Mouse (Mus musculus) brain, embryonic 18.5 days (tissue): ENCODE data around the gene Pnpla3.
"Not testable (repeated sequence)": the region's sequence is repeated elsewhere in the genome, so short reads cannot be mapped to it uniquely, and the experiment has no call there.

Experiments
- DNase-seq: peaks from one replicate; pipeline ENCODE4 v3.0.0-alpha.2; 2012; ENCODE audit warnings: low read depth, low spot score

Gene Pnpla3

GRCm38 (mm10) chr15:84167600-84167999 lies at the start of gene Pnpla3:
TSS of gene Pnpla3 (plus strand) at chr15:84167837.
- DNase-seq, result peak; percentile 94

DNA sequence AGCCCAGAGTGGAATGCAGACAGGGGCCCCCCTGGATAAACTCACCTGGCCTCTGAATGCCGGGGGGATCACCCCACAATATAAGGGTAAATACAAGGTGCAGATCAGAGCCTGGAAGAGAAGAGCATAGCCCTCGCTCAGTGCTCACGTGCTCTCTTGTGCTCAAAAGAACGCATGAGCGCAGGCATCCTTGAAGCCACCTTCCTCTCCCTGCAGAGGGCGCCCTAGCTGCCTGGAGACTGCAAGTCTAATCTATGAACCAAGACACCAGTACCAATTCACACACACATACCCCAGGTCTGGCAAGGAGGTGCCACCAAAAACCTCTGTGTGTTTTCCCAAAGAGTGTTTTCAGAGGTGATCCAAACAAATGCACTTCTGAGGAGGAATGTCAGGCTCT lies 47.0 kb upstream of the Pnpla3 start:
- no peak for DNase-seq

DNA sequence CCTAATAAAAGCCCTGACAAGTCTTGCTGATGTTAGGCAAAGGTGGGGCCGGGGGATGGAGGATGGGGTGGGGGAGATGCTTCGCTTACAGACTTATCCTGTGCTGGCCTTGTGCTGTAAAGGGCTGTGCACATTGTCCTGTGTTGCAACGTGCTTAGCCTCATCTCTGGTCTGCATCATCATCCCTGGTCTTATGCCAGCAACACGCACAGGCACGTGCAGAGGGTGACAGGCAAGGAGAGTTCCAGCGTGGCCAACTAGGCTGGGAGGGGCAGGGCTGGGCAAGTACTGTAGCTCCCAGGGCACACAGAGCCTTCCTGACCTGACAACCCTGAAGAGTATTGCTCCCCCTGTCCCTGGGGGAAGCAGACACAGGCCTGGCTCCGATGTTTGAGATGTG lies 46.6 kb upstream of the Pnpla3 start:
- DNase-seq, result no peak

- DNase-seq, result no peak
These were observed 44.6 kb upstream of the Pnpla3 start, which contains the start of gene Pnpla5 for GRCm38 (mm10) chr15:84123075-84123474. TSS of gene Pnpla5 (minus strand) at chr15:84123175.

DNA sequence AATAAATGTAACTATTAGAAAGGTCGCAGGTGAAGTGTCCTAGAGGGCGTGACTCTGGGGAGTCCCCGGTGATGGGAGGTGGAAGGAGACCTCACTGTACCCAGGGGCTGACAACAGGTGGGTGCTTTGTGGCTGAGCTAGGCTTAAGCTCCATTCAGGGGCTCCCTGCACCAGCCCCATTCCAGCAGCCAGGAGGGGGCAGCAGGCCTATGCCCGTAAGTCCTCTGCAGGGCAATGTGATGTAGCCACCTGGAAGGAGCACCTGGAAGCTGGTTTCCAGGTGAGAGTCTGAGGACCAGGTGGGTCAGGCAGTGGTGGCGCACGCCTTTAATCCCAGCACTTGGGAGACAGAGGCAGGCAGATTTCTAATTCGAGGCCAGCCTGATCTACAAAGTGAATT lies 43.6 kb upstream of the Pnpla3 start:
- DNase-seq, result no peak

DNA sequence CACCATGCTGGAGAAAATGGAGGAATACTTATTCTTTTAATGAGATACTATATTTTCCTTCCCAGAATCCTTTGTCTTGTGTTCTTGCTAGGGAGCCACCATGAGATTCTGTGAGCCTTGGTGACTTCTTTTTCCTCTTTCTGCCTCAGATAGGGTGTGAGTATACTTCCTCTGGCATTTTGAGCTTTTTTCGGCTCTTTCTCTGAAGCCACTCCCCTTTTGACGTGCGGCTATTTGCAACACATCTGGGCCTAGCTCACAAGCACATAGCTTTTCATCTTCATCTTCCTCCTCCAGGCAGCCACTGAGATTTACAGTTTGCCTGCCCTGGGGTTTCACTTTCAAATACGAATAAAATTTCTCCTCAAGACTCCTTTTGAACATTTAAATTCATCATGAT lies 41.2 kb upstream of the Pnpla3 start:
- DNase-seq, result no peak

GRCm38 (mm10) chr15:84126871-84127270 lies 40.8 kb upstream of the Pnpla3 start:
- no peak for DNase-seq

DNA sequence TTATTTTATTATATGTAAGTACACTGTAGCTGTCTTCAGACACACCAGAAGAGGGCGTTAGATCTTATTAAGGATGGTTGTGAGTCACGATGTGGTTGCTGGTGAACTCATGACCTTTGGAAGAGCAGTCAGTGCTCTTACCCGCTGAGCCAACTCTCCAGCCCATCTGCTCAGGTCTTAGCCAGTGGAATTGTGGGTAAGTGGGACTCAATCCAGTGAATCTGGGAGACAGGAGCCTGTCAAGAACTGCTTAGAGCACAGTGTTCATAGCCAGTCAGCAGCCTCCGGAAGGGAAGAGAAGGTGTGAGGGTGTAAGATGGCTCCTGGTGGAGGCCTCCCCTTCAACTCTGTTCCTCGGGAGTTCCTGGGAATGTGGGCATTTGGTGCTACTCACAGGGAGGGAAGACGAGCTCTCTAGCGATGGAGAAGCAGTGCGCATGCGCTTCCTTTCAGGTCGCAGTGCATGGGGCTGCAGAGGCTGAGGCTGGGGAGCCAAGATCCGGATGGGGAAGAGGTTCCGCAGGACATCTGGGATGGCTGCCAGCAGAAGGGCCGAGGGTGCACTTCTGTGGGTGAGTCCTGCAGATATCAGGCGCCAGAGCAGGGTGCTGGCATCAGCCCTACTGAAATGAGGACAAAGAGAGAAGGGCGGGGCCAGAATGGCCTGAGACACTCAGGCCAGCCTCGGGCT lies 36.4 kb upstream of the Pnpla3 start:
- DNase-seq, result no peak

GRCm38 (mm10) chr15:84131971-84132370 lies 35.7 kb upstream of the Pnpla3 start:
- no peak for DNase-seq

DNA sequence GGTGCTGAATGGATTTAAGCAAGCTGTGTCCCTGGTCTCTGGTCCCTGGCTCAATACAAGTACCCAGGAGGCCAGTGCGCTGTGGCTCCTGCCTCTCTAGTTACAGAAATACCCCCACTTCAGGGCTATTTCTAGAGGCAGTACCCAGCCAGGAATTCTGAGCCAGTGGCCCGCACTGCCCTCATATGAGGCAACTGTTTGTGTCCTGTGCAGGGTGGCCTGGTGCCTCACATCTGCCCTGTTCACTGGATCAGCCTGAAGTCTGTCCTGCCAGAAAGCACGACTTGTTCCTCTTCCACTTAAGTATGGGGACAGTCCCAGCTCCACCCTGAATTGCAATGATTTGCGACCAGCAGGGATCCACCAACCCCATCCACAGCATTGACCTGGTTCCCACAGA lies 34.2 kb upstream of the Pnpla3 start:
- DNase-seq, result no peak

- DNase-seq, result no peak
These were observed 32.2 kb upstream of the Pnpla3 start for GRCm38 (mm10) chr15:84135472-84135871.

- no peak for DNase-seq
These were observed 30.9 kb upstream of the Pnpla3 start for GRCm38 (mm10) chr15:84136473-84137415.

DNA sequence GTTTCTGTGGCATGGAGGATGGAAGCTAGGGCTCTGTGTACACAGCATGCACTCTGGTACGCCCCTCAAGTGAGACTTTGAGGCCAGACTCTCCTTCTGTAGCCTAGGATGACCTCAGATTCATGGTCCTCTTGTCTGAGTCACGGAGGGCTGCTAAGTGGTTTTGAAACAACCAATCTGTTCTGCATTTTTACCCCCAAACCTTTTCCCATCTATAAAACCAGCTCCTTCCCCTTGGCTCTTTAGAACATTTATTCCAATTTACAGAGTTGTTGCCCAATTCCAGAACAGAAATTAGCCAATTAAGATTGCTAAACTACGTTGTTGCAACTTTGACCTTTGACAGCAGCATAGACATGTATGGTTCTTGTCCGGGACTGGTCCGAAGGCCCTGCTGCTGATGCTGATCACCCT lies 28.0 kb upstream of the Pnpla3 start:
- no peak for DNase-seq

GRCm38 (mm10) chr15:84140109-84140508 lies 27.5 kb upstream of the Pnpla3 start:
- no peak for DNase-seq

GRCm38 (mm10) chr15:84140929-84141328 lies 26.7 kb upstream of the Pnpla3 start:
- DNase-seq, result no peak

GRCm38 (mm10) chr15:84156158-84156557 lies 11.5 kb upstream of the Pnpla3 start:
- no peak for DNase-seq

- DNase-seq, result not testable (repeated sequence)
These were observed 10.1 kb upstream of the Pnpla3 start for GRCm38 (mm10) chr15:84157530-84157929.

- no peak for DNase-seq
These were observed 5.8 kb upstream of the Pnpla3 start for GRCm38 (mm10) chr15:84161871-84162270.

DNA sequence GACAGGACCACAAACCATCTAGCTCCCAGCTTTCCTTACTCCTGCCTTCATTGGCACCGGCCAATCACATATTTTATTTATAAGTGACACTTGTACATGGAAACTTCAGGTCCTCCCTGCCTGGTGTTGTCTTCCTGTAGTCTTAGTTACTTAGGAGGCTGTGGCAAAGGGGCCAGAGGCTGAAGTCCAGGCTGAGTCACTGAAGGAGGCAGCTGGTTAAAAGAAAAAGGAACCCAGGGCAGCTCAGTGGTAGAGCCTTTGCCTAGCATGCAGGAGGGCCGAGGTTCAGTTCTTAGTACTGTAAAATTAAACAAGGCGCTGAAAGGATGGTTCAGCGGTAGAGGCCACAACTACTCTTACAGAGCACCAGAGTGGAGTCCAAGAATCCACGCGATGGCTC lies 819 bp upstream of the Pnpla3 start:
- no peak for DNase-seq

DNA sequence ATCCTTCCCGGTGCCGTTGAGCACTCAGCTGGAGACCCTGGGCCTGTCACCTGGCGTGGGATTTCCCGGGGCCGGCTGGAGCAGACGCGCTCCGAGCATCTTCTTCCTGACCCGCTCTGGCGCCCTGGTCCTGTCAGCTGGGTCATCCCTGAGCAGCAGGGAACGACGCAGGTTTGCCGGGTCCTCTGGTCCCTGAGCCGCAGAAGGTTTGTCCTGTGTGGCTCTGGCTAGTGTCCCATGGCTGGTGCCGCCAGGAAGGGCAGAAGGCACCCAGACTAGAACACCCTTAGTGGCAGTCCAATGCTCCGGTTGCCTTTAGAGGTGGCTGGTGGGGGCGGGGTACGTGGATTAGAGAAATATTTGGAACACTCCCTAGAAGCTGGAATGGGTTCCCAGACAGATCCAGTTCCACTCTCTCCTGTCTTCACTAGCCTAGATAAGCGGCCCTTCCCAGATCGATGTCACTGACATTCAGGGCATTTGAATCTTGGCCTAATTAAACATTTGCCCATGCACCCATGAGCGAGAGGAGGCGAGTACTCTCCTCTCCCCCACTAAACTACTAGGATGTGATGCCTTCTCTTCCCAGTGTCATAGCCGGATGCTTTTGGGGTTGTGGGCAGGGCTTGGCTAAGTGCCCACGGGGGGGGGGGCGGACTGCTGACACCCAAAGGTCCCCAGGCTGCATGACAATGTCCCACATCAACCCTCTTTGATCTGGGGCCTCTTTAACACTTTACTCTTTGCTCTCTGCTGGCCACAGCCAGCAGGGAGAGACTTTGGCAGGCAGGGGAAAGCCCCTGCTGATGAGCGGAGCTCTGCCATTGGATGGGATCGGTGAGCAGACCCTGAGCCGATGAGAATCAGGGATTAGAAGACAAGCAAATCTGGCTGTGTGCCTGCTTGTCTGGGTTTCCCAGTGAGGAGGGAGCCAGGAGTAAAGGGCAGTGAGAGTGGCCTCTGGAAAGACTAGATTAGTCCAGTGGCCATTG lies 829 bp downstream of the Pnpla3 start:
- DNase-seq, result no peak

DNA sequence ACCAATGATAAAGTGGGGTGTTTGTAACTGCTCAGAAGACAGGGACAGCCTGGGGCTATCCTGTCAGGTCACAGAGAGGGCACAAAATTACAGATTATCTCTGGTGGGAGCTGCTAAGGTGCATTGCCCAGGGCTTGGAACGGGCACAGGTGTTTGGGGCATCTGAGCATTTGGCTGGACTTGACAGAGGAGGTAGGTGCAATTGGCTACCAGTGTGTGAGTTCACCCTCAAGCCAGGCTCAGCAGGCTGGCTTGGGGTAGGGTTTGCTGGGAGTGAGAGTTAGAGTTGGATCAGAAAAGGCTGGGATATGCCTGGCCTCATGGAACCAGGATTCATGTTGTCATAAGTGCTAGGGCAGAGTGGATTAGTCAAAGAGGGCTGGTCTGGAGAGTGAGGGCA lies 1.9 kb downstream of the Pnpla3 start:
- DNase-seq, result no peak

GRCm38 (mm10) chr15:84171166-84171565 lies 3.5 kb downstream of the Pnpla3 start:
- no peak for DNase-seq
